Mouse (Mus musculus): Measurements from ENCODE around the gene Fam19a2. TPM values are rescaled to one million over a fixed set of nuclear protein-coding genes. Genes with fewer than 3 reads are reported as not detected.

Gene Fam19a2
- polyA plus RNA-seq, 1 experiment from 2014 or later: 0.25 TPM

GRCm38 (mm10) chr10:123751676-123752280 lies 488.0 kb downstream of the Fam19a2 start:
- H3K4me3 ChIP-seq (ENCODE audit: low read depth, low read length): no peak overlapping the region
- ATAC-seq (no peak), DNase-seq (no peak)
- no peaks in the 10 kb centered on the region for H3K27me3 ChIP-seq (ENCODE audit: insufficient read depth, low read length)
- no peak overlapping the region for H3K4me2 ChIP-seq (ENCODE audit: low read depth, low read length)
- H3K9ac ChIP-seq (replicated peaks): no peak overlapping the region
- no peak for TF ChIP-seq CTCF (IDR thresholded peaks at IDR 0.05; ENCODE audit: low read depth)
- TF ChIP-seq EP300 (IDR thresholded peaks at IDR 0.05; ENCODE audit: low read depth): no peak
- no peak overlapping the region for H3K27ac ChIP-seq (ENCODE audit: low read depth)
- no peaks in the 10 kb centered on the region for H3K36me3 ChIP-seq (replicated peaks; ENCODE audit: insufficient read depth, low read length)
- no peaks in the 10 kb centered on the region for H3K4me1 ChIP-seq (ENCODE audit: insufficient read depth)
- 67% methylated on average over 6 of the region's 6 CpGs for WGBS (ENCODE audit: insufficient replicate concordance)
- no peaks in the 10 kb centered on the region for H3K9me3 ChIP-seq (ENCODE audit: low read length)

GRCm38 (mm10) chr10:123752755-123753154 lies 489.0 kb downstream of the Fam19a2 start:
- Histone ChIP-seq H3K27me3 (ENCODE audit: insufficient read depth, low read length) (no peaks in the 10 kb centered on the region), H3K9ac (replicated peaks) (no peak overlapping the region), H3K4me2 (ENCODE audit: low read depth, low read length) (no peak overlapping the region), H3K27ac (ENCODE audit: low read depth) (no peak overlapping the region), H3K4me1 (ENCODE audit: insufficient read depth) (no peaks in the 10 kb centered on the region), H3K36me3 (replicated peaks; ENCODE audit: insufficient read depth, low read length) (no peaks in the 10 kb centered on the region), H3K9me3 (ENCODE audit: low read length) (no peaks in the 10 kb centered on the region), H3K4me3 (ENCODE audit: low read depth, low read length) (no peak overlapping the region)
- DNase-seq: no peak
- no peak for TF ChIP-seq CTCF (IDR thresholded peaks at IDR 0.05; ENCODE audit: low read depth)
- TF ChIP-seq EP300 (IDR thresholded peaks at IDR 0.05; ENCODE audit: low read depth): no peak
- 62% methylated on average over 3 of the region's 3 CpGs for WGBS (ENCODE audit: insufficient replicate concordance)
- ATAC-seq: no peak

GRCm38 (mm10) chr10:123753996-123754395 lies 490.2 kb downstream of the Fam19a2 start:
- Histone ChIP-seq H3K36me3 (replicated peaks; ENCODE audit: insufficient read depth, low read length) (no peaks in the 10 kb centered on the region), H3K4me3 (ENCODE audit: low read depth, low read length) (no peak overlapping the region), H3K9me3 (ENCODE audit: low read length) (no peaks in the 10 kb centered on the region), H3K4me1 (ENCODE audit: insufficient read depth) (no peaks in the 10 kb centered on the region), H3K27me3 (ENCODE audit: insufficient read depth, low read length) (no peaks in the 10 kb centered on the region), H3K9ac (replicated peaks) (no peak overlapping the region), H3K4me2 (ENCODE audit: low read depth, low read length) (no peak overlapping the region), H3K27ac (ENCODE audit: low read depth) (no peak overlapping the region)
- WGBS (ENCODE audit: insufficient replicate concordance): 78% methylated on average over 4 of the region's 4 CpGs
- DNase-seq: no peak
- no peak for TF ChIP-seq EP300 (IDR thresholded peaks at IDR 0.05; ENCODE audit: low read depth)
- no peak for TF ChIP-seq CTCF (IDR thresholded peaks at IDR 0.05; ENCODE audit: low read depth)
- no peak for ATAC-seq

- 77% methylated on average over 2 of the region's 2 CpGs for WGBS (ENCODE audit: insufficient replicate concordance)
- no peak for DNase-seq
- Histone ChIP-seq H3K4me1 (ENCODE audit: insufficient read depth) (no peaks in the 10 kb centered on the region), H3K36me3 (replicated peaks; ENCODE audit: insufficient read depth, low read length) (no peaks in the 10 kb centered on the region), H3K9ac (replicated peaks) (no peak overlapping the region), H3K27me3 (ENCODE audit: insufficient read depth, low read length) (no peaks in the 10 kb centered on the region), H3K27ac (ENCODE audit: low read depth) (no peak overlapping the region), H3K4me3 (ENCODE audit: low read depth, low read length) (no peak overlapping the region), H3K4me2 (ENCODE audit: low read depth, low read length) (no peak overlapping the region), H3K9me3 (ENCODE audit: low read length) (no peaks in the 10 kb centered on the region)
- TF ChIP-seq EP300 (IDR thresholded peaks at IDR 0.05; ENCODE audit: low read depth): no peak
- no peak for TF ChIP-seq CTCF (IDR thresholded peaks at IDR 0.05; ENCODE audit: low read depth)
- ATAC-seq: no peak
Measured at GRCm38 (mm10) chr10:123789374-123789773, 525.6 kb downstream of the Fam19a2 start.

Other genes with a start within 250 kb of the Fam19a2 start
- gene Mon2, start 187.5 kb upstream of the Fam19a2 start, polyA plus RNA-seq (2015; fragmentation: Nextera tagmentation; extraction: Ambion mirVana): 12.0 and 12.3 TPM in 2 replicates
- gene Usp15, start 67.0 kb upstream of the Fam19a2 start, polyA plus RNA-seq (2015; fragmentation: Nextera tagmentation; extraction: Ambion mirVana): 59.3 and 59.9 TPM in 2 replicates